Mouse (Mus musculus) cerebellum, adult (tissue): ENCODE measurements around the gene Slc26a6.

ENCODE experiments used
- ATAC-seq: cut with Nextera tagmentation; 2 replicates; pipeline ENCODE4 v1.9.2; 2017; ENCODE audit warnings: mild to moderate bottlenecking, moderate library complexity, mixed read lengths; ENCODE audit not compliant: insufficient number of reproducible peaks, low FRiP score, low TSS enrichment

Slc26a6 gene

DNA sequence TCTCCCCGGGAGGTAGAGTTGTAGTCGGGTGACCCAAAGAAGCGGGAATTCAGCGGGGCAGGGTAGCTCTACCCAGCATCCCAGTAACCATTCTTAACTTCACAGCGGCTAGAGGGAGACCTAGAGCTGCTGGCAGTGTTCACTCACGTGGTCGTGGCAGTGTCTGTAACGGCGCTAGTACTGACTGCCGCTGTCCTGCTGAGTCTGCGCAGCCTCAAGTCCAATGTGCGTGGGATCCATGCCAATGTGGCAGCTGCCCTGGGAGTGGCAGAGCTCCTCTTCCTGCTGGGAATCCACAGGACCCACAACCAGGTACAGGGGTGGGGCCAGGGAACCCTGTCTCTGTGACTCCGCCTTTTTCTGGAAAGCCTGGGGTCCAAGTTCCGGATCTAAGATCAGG lies 10.1 kb upstream of the Slc26a6 start:
- peak; percentile 67; the same call in 1 of the 2 replicates for ATAC-seq

DNA sequence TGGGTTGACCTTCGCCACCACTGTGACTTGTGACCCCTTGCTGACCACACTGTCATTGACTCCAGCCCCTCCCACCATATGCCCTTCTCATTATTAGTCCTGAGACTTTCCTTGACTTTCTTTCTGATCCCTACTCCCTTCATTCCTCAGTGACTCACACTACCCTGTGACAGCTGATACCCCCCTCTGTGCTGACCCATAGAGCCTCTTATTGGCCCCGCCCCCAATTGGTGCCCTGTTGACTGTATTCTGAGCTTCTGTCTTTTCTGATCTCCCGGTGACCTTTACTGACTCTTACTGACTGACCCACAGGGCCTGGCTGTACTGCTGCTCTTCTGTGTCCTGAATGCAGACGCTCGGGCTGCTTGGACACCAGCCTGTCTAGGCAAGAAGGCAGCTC lies 7.7 kb upstream of the Slc26a6 start:
- no peak for ATAC-seq

DNA sequence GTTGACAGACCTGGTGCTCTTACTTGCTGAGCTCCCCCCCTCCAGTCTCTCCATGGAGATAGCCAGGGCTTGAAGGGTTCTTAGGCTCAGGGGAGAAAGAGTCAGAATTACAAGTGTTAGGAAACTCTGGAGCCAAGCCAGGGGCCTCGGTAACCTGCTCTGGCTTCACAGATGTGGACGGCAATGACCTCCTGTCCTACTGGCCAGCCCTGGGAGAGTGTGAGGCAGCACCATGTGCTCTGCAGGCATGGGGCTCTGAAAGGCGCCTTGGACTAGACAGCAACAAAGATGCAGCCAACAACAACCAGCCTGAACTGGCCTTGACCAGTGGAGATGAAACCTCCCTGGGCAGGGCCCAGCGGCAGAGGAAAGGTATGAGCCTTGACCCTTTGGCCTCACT lies 5.7 kb upstream of the Slc26a6 start:
- no peak for ATAC-seq

DNA sequence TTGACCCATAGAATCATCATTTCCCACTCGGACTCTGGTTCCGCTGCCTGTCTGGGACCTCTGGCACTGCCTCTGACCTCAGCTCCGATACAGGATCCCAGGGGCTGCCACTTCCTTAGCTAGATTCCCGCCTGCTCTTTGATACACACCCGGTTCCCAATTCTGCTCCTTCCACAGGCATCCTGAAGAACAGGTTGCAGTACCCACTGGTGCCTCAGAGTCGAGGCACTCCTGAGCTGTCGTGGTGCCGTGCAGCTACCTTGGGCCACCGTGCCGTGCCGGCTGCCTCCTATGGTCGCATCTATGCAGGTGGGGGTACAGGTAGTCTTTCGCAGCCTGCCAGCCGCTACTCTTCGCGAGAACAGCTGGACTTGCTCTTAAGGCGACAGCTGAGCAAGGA lies 4.7 kb upstream of the Slc26a6 start:
- ATAC-seq, result no peak

DNA sequence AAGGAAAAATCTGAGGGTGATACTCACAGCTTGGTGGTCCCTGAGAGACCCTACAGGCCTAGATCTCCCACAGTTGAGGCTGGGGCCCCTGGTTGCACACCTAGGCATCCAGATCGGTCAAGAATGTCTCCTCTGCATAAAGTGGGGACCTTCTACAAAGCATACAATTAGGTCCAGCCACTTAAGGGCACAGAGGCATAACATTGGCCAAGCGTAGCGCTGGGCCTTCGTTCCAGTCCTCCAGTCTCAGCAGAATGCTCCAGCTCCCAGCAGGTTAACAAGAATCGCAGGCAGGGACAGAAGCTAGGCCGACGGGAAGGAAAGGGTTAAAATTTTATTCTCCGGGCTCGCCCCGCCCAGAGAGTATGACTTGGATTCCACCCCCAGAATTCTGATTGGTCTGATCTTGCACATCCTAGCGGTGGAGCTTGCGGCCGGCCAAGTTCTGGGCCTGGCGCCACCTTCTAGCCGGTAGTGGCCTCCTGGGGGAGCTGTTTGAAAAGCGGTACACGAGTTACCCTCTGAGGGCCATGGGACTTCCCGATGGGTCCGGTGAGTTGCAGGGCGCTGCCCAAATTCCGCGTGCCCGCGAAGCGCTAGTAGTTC lies 655 bp downstream of the Slc26a6 start:
- ATAC-seq, result peak; percentile 75

DNA sequence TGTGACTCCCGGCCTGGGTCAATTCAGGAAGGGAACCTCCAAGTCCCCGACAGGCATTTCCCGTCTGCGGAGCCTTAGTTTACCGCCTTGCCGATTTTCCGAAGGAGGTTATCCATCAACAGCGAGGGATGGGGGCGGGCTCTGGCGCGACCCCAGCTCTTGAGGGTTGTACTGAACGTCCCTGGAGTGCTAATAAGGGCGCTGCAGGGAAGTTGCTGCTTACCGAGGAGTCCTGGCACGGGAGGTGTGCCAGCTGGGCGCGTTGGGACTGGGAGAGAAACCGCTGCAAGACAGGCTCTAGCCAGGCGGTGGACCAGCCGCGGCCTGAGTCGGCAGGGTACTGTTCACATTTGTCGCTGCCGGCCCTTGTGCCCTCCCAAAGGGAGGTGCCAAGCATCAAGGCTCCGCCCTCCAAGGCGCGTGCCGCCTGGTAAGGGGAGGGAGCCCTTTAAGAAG lies 1.2 kb downstream of the Slc26a6 start:
- peak; percentile 79 for ATAC-seq

DNA sequence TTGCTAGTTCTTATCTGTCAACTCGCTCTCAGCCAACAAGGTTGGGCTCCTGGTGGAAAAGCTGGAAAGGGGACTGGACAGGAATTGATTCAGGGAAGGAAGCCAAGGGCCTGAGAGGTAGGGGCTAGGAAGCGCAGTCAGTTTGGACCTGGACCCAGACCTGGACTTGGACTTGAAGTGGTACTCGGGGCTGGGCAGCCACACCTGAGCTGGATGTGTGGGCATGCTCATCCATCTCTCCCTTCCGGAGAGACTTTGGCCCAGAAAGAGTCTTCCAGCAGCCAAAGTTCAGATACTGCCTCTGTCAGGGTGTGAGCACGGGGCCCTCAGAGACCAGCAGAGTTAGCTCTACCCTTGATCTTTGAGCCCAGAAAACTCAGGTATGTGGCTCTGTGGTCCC lies 2.3 kb downstream of the Slc26a6 start:
- no peak for ATAC-seq

DNA sequence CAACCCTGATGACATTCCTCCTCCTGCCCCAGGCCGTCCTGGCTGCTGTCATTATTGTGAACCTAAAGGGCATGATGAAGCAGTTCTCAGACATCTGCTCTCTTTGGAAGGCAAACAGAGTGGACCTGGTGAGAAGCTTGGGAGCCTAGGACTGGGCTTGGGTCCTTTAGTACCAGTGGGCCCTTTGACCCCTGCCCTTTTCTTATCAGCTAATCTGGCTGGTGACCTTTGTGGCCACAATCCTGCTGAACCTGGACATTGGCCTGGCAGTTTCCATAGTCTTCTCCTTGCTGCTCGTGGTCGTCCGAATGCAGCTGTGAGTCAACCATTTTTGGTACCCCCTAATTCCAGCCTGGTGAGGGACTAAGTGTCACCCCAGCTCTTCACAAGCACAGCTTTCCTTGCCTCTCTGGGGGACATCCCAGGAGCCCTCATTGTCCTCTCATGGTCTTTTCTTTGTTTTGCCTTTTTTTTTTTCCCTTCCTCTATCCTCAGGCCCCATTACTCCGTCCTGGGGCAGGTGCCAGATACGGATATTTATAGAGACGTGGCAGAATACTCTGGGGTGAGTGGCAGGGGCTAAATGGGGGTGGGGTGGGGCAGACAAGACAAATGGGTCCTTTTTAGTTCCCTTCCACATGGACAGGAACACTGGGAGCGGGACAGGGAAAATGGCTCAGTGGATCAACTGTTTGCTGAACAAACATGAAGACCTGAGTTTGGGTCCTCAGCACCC lies 5.9 kb downstream of the Slc26a6 start:
- no peak for ATAC-seq

DNA sequence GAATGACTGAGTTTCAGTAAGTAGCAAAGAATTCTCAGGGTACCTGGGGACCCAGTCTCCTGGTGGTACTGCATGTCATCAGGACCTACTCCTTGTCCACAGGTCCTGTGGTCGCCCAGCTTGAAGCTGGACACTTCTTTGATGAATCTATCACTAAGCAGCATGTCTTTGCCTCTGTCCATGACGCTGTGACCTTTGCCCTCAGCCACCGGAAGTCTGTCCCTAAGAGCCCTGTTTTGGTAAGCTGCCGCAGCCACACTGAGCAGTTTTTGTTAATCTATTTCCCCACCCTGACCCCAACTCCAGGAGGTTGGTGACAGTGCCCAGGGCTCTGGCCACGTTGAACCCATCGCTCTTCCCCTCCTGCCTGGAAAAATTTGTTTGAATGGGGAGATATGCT lies 59.2 kb downstream of the Slc26a6 start:
- ATAC-seq, result no peak

DNA sequence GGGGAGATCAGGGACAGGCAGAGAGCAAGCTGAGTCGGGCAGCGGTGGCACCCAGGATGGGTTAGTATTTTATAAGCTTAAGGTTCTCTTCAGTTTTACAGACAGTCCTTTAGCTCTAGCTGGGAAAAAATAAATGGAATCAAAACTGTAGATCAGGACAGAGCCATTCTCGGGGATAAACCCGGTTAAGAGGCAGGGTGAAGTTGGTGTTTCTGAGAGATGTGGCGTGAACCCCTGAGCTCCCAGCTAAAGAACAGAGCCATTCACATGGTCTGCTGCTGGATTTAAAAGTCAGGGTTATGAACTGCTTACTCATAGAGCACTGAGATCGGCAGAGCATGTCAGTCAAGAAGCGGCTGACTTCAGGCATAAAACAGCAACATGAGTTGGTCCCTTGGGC lies 60.1 kb downstream of the Slc26a6 start:
- ATAC-seq, result no peak

DNA sequence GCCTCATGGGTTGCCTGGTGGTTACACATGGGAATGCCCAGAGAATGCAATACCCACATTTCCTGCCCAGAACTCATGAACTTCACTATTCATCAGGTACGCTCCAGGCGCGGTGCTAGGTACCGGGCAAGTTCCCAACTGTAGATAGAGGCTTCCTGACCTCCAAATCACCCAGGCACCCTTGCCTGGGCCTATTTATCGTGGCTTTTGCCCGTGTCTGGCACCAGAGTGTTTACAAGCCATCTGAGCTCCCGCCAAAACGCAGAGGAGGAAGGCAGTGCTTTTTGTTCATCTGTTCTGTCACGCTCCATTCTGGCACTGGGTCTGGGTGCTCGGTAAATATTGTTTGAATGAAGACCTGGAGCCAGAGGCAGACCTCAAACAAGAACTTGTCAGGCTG lies 60.5 kb downstream of the Slc26a6 start:
- no peak for ATAC-seq

DNA sequence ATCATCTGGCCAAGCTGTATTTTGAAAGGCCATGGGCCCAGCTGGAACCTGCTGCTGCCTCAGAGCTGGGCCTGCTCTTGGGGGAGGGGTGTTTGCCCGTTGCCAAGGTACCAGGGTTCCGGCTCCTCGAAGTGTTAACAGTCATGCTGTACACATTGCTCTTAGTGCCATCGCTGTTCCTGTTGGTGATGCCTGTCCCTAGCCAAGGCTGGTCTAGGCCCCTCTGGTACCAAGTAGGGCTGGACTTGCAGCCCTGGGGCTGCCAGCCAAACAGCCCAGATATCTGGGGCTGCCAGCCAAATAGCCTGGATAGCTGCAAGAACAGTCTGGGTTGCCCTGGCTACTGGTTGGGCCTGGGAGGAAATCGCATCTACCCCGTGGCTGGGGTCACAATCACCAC lies 61.4 kb downstream of the Slc26a6 start, which contains the start of gene Tmem89:
Gene Tmem89, plus strand, starts transcription at position 129 of the 400 bp plus-strand sequence.
- ATAC-seq, result no peak; the same call in 1 of the 2 replicates

DNA sequence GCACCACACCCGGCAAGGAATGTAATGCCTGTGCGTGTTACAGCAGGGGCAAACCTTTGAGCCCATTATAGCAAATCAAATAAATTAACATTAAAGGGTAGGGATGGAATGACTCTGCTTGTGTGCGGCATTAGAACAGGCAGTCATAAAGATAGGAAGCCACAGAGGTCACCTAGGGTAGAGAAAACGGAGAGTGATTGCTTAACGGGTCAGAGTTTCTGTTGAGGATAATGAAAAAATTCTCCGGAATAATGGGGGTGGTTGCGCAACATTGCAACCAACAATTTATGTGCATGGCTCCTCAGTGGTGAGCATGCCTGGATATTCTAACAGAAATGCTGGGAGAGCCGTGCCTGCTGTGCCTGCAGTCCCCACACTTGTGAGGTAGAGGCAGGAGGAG lies 72.8 kb downstream of the Slc26a6 start:
- no peak for ATAC-seq

DNA sequence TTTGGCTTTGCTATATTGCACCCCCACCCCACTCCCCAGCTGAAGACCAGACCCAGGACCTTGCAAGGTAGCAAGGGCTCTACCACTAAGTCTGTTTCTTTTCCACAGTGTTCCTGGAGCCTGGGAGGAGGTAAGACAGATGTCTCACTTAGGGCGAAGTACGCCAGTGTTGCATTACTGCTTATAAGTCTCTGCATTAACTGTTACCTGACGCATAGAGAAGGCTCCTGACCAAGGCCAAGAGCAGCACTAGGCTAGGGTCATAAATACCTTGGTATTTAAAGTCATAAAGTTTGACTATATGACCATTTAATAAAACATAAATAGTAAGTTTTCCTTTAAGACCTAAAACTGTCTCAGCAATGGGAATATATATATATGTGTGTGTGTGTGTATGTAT lies 75.3 kb downstream of the Slc26a6 start:
- no peak for ATAC-seq

DNA sequence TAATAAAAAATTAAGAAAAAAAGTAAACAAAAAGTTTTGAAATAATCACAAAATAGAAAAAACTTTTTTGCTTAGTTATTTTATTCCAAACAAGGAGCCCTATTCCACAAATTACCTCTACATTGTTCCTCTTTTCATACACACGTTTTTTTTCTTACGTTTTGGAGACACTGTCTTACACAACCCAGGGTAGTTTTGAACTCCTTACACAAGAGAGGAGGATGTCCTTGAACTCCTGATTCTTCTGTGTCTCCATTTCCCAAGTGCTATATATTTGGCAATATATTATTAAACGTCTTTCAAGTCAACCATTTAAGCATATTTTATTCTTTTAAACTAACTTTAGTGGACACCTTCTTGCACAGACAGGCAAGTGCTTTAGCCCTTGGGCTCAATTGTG lies 82.9 kb downstream of the Slc26a6 start:
- ATAC-seq, result no peak

DNA sequence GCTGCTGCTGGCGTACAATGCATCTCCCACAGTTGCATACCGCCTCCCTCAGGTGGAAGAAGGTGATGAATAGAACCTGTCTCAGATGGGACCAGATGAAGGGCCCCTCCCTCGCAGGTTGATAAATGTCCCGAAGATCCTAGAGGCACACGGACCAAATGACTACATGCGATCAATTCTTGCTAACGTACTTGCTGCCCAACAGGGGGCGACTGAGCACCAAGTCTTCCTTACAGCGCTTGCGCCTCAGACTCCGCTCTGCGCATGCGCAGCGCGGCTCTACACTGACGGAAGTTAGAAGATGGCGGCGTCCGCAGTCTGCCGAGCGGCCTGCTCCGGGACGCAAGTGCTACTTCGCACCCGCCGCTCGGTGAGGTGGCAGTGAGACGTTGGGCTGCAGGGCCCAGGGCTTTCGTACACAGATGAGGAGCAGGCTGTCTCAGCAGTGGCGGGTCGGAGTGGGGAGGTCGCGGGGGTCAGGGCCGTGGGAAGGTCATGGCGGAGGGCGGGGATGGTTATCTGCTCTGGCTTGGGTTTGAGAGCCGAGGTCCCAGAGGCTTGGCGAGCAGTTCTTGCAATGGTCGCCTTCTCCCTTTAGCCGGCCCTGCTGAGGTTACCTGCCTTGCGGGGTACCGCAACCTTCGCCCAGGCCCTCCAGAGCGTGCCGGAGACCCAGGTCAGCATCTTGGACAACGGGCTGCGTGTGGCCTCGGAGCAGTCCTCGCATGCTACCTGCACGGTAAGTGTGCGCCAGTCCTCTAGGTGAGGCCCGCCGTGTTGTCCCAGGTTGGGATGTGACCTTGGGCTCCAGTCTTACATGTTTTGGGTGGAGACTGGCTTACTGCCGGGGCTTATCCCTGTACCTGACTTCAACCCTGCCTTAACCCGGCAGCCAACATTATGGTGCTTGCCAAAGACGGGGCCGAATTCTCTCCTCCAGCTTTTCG lies 83.6 kb downstream of the Slc26a6 start, which contains the start of gene Uqcrc1:
Gene Uqcrc1, plus strand, starts transcription at position 216 of the 947 bp plus-strand sequence.
- ATAC-seq, result peak; percentile 95

DNA sequence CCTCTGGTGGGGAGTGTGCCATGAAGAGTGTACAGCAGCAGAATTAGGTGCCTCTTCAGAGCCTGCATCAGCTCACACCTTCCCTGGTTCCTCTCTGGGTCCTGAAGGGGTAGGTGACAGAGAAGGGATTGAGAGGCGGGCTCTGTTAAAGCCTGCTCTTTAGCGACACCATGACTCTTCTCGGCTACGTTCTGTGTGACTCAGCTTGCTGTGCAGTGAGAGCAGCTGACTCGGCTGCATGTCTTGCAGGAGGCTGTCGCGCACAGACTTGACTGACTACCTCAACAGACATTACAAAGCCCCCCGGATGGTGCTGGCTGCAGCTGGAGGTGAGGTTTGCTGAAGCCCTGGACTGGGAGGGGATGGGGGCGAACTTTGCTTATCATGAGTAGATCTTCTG lies 92.0 kb downstream of the Slc26a6 start:
- ATAC-seq, result no peak

DNA sequence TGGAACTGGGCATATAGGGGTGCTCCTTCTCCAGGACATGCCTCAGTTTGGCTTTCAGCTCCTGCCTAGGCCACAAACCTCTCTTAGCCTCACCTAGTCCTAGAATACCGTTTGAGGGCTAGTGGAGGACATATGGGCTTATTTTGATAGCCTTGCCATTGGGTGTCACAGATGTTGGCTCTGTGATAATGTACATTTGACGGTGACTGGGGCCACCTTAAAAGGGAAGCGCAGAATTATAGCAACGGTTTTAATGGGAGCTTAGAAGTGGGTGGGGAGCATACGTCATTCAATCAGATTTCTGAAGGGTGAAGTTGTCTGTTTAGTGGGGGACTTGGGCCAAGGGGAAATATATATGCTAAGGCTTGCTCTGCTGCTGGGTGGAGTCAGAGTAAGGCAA lies 92.5 kb downstream of the Slc26a6 start:
- no peak for ATAC-seq

DNA sequence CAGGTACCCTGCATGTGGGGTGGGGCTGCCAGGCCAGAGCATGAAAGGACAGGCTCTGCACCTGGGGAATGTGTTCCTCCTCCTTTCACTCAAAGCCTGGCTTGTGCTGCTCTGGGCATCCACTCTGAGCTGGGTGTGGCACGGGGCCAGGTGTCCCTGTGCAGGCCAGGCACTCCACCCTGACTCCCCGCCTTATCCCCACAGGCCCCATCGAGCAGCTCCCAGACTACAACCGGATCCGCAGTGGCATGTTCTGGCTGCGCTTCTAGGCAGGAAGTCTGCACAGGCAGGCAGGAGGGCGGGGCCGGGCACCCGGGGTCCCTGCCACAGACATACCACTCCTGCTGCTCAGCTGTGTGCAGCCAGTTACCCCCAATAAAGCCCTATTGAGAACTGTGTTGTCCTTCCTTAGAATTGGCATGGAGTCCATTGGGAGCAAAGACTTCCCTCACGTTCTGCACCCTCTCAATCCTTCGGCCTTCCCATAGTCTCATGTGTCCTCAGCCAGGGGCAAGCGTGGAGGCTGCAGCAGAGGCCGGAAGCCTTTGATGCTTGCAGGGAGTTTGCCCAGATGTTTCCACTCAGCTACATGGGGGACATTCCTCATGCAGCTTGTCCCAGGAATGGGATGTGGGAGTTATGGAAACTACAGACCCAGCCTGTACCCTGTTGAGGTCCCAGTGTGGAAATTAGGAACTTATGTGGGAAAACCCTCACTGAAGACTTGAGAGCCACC lies 96.3 kb downstream of the Slc26a6 start:
- peak; percentile 45; the same call in 1 of the 2 replicates for ATAC-seq
